Mouse (Mus musculus) brain, embryonic 18.5 days (tissue): ENCODE measurements around the gene Creb1.

Experiments used
- DNase-seq: peaks from one replicate; pipeline ENCODE4 v3.0.0-alpha.2; 2012; ENCODE audit warnings: low read depth, low spot score

Gene Creb1

GRCm38 (mm10) chr1:64532589-64533470, at the start of gene Creb1:
Creb1 (plus strand) TSS chr1:64532645.
- DNase-seq = peak; percentile 96

DNA sequence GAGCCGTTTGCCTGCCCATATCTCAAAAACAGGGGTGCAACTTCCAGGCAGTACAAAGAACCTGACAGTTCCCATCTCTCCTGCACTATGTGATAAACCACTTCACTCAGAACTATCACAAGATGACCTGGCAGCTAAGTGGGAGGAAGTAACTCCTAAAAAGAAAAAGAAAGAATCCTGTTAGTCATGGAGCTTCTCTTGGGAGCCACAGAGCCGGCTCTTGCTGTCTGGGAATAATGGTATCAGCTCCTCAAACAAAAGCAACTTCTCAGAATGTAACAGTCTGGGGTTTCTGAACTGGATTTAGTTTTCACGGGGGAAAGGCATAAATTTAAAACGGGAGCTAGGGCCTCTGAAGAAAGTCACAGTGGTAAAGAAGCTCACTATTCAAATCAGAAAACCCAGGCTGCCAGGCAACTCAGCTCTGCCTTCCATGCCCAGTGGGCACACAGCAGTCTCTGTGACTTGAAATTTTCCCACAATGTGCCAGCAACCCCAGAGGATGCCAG, 43.9 kb upstream of the Creb1 start:
- DNase-seq = no peak

DNA sequence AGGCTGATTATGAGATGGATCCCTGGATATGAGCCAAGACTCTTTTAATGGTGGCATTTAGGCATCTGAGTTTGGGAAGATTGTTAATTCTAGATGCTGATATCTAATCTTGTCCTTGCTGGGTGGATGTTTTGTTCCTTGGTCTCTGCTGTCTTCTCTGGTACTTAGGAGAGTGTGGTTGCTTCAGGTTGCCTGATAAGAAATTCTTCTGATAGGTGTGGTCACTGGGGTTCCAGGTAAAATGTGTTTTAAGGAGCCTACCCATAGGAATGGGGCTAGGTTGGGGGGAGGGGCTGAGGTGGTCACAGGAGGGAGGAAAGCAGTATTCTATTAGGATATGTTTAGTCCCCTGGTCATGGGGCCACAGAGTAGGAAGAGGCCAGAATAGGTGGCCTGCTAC, 35.6 kb upstream of the Creb1 start:
- no peak for DNase-seq

- DNase-seq = no peak
These were observed 30.9 kb upstream of the Creb1 start for GRCm38 (mm10) chr1:64501382-64502140.

DNA sequence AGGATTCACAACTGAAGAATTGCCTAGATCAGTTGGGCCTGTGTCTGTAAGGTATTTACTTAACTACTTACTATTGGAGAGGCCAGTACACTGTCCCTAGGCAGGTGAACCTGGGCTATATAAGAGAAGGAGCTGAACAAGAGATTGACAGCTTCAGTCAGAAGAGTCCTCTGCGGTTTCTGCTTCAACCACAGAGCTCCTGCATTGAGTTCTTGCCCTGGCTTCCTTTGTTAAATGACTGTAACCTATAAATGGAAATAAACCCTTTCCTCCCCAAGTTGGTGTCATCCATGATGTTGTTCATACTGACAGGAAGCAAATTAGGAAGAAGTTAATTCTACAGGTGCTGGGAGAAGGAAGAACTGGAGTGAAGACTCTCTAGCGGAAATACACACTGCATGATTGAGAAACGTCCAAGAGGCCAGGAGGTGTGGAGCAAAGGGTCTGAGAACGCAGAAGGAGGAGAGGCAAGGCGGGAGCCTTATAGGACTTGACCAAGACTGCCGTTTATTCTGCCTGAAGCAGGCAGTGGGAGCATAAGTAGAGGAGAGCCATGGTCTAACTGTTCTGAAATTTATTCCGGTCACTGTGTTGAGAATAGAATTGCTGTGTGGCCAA, 23.9 kb upstream of the Creb1 start:
- no peak for DNase-seq

- DNase-seq = no peak
These were observed 22.8 kb upstream of the Creb1 start for GRCm38 (mm10) chr1:64509678-64510077.

DNA sequence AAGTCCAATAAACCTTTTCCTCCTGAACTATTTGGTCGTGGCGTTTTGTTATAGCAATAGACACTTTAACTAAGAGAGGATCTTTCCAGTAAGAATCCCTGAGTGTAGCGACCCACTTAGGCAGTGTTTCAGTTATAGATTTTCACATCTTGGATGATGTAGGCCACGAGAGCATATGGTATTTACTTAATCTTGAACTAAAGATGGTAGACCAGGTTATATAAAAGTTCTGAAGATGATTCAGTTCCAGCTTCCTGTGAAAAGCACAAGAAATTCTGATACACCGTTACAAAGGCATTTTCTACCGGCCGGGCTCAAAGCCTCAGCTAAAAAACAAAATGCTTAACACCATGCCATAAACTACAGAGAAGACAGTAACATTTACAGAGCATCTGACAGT, 18.3 kb upstream of the Creb1 start:
- no peak for DNase-seq

DNA sequence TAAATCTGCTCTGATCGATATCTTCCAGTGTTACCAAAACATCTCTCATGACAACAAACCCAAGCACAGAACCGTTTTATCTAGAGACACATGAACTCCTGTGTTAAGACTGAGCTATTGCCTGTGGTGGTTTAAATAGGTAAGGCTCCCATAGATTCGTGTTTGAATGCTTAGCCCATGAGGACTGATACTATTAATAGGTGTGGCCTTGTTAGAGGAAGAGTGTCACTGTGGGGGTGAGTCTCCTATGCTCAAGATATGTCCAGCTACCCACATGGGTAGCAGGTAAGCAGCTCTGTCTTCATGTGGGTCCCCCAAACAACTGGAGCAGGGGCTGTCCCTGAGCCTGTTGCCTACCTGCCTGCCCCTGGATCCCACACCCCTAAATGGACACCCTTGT, 15.9 kb upstream of the Creb1 start:
- no peak for DNase-seq

- DNase-seq = no peak
These were observed 14.0 kb upstream of the Creb1 start for GRCm38 (mm10) chr1:64518480-64518879.

- no peak for DNase-seq
These were observed 13.1 kb upstream of the Creb1 start for GRCm38 (mm10) chr1:64519345-64519744.

- DNase-seq = no peak
These were observed 12.5 kb upstream of the Creb1 start for GRCm38 (mm10) chr1:64519901-64520300.

GRCm38 (mm10) chr1:64521734-64522133, 10.7 kb upstream of the Creb1 start:
- no peak for DNase-seq

- no peak for DNase-seq
These were observed 9.8 kb upstream of the Creb1 start for GRCm38 (mm10) chr1:64522637-64523036.

DNA sequence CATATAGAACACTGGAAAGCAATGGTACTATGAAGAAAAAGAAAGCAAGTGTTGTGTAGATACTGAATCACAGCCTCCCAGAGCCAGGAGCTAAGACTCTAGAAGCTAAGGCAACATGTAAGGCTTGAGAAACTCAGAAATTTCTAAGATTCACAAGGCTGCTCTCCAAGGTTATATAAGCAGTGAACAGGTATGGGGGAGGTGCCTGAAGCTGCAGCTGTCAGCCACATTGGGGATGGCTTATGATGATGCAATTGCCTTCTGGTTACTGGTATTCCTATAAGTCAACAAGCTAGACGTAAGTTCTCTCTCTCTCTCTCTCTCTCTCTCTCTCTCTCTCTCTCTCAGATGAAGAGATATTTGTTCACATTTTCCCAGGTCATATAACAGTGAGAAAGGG, 9.3 kb upstream of the Creb1 start:
- DNase-seq = no peak

GRCm38 (mm10) chr1:64524661-64525060, 7.8 kb upstream of the Creb1 start:
- DNase-seq = no peak

DNA sequence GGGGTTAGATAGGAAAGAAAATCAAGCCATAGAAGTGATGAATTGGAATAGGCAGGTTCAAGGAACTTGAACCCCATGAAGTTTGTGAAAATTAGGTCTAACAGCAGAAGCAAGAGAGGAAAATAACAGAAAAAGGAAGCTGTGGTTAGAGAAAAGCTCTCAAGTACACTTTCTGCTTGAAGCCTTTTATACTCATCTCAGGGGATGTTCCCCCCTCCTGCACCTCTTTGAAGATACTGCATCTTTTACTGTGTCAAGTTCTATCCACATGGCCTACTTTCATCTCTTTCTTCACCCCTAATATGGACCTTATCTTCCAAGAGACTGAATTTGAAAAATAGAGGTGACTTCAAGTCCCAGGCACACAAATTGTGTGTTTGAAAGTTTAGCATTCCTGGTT, 4.8 kb upstream of the Creb1 start:
- no peak for DNase-seq

DNA sequence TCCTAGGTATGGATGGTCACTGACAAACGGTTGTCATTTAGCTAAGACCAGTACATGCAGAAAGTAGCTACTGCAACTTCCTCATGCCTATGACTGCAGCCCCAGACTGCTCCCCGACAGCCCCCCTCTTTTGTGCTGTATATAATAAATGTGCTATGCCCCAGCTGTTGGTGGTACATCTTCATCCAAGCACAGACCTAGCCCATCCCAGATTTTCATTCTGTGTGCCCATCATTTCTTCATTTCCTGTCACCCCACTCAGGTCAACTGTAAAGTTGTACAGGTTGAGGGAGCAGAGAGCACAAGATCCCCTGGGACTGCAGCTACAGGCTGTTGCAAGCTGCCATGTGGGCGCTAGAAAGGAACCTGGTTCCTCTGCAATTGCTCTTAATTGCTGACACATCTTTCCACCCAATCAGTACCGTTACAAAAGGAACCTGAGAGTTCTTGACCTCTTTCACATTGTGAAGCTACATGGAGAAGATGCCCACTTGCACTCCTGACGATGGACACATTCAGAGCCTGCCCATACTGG, 2.6 kb upstream of the Creb1 start:
- no peak for DNase-seq

GRCm38 (mm10) chr1:64531548-64531947, 897 bp upstream of the Creb1 start:
- DNase-seq = no peak

- no peak for DNase-seq
These were observed 350 bp upstream of the Creb1 start for GRCm38 (mm10) chr1:64532067-64532523.

DNA sequence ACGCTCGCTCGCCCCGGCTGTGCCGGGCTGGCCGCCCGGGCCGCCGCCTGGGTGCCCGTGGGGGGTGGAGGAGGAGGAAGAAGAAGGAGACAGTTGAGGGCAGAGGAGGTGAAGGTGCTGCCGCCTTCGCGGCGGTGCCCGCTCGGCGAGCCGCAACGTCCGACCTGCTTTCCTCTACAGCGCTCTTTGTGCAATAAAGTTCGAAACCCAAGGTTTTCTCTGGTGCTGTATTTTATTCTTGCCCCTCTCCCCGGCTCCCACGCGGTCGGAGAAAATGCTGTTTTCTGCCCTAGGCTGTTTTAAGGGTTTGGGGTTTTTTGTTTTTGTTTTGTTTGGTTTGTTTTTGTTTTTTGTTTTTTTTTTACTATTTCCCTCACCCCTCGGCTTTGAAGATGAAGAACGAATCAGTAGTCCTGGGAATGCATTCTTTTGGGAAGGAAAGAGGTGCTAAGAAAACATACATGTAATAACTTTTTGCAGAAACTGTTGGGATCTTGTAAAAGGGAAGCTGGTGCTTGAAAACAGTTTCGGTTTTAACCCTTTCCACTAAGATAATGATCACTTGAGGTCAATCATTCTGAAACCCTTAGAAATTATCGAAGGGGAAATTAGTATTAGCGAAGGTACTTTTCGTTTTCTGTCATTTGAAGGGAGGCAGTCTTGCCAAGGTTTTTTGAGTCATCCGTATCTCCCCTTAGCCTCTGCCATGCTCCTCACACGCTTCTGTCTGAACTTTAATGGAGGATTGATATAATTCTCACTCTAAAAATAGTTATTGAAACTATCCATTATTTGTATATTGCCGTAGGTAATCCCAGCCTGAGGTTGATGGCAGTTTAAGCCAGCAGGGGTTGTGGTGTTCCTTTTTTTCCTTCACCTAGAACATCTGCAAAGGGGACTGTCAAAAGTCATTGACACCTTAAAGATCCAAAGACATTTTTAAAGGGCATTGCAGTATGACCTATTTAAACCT, 1.3 kb downstream of the Creb1 start:
- no peak for DNase-seq
